Mouse (Mus musculus) kidney, embryonic 14.5 days (tissue): ENCODE results near the gene Shisa3. TPM values are rescaled to one million over a fixed set of nuclear protein-coding genes. Genes with fewer than 3 reads are reported as not detected.

Source experiments
- ATAC-seq: fragments of 200-750 bp; cut with Nextera tagmentation; 2 replicates; pipeline ENCODE4 v1.8.0; 2017; ENCODE audit warnings: moderate number of reproducible peaks, mild to moderate bottlenecking, moderate TSS enrichment, moderate library complexity; ENCODE audit not compliant: low FRiP score, low TSS enrichment
- H3K27ac ChIP-seq: fragments of 300-500 bp; sonication (generic); 2 replicates; pipeline ENCODE4 v1.5.1; 2014; ENCODE audit warnings: low read depth, mild to moderate bottlenecking, low read length, moderate library complexity, mixed read lengths
- H3K27me3 ChIP-seq: fragments of 300-500 bp; sonication (generic); 2 replicates; pipeline ENCODE4 v1.6.1; 2014; ENCODE audit warnings: mild to moderate bottlenecking, low read length; ENCODE audit not compliant: control insufficient read depth, insufficient read depth
- H3K36me3 ChIP-seq: fragments of 300-500 bp; sonication (generic); 2 replicates; pipeline ENCODE4 v1.6.1; 2014; ENCODE audit warnings: low read length, mixed read lengths; ENCODE audit not compliant: control insufficient read depth, insufficient read depth
- H3K4me1 ChIP-seq: fragments of 300-500 bp; sonication (generic); 2 replicates; pipeline ENCODE4 v1.6.1; 2014; ENCODE audit warnings: low read length, mixed read lengths; ENCODE audit not compliant: control insufficient read depth, insufficient read depth
- H3K4me2 ChIP-seq: fragments of 300-500 bp; sonication (generic); replicated peaks from 2 replicates; pipeline ENCODE4 v1.6.1; 2014; ENCODE audit warnings: low read depth, mild to moderate bottlenecking, low read length
- H3K4me3 ChIP-seq: fragments of 300-500 bp; sonication (generic); 2 replicates; pipeline ENCODE4 v1.5.1; 2014; ENCODE audit warnings: mild to moderate bottlenecking, low read length
- H3K9ac ChIP-seq: fragments of 300-500 bp; sonication (generic); 2 replicates; pipeline ENCODE4 v1.6.1; 2014; ENCODE audit warnings: low read depth, mild to moderate bottlenecking, low read length, moderate library complexity
- H3K9me3 ChIP-seq: fragments of 300-500 bp; sonication (generic); 2 replicates; pipeline ENCODE4 v1.6.1; 2016; ENCODE audit warnings: low read length; ENCODE audit not compliant: control insufficient read depth
- WGBS: fragments of 180-500 bp; shearing (Covaris S2); extraction: QIAGEN DNeasy Blood & Tissue Kit; methylation state at CpG from one replicate; pipeline ENCODE4 v1.1.7; 2014; 5-methylcytosine and 5-hydroxymethylcytosine counted together
- polyA plus RNA-seq: library from polyadenylated mRNA; unstranded; fragments of >200 nt; fragmentation: Nextera tagmentation; extraction: Ambion mirVana; gene quantifications from 2 replicates; pipeline ENCODE4 v1.2.1, GENCODE M21; 2014

Gene Shisa3
- polyA plus RNA-seq, 1 experiment from 2014 or later, result 145 TPM

- Histone ChIP-seq H3K4me2 (no peak overlapping the region), H3K9me3 (no peaks in the 10 kb centered on the region), H3K4me1 (peaks cover 1% of the 10 kb centered on the region; the same call in 1 of the 2 replicates), H3K36me3 (no peaks in the 10 kb centered on the region), H3K4me3 (no peak overlapping the region), H3K27me3 (no peaks in the 10 kb centered on the region), H3K27ac (no peak overlapping the region), H3K9ac (no peak overlapping the region; the same call in 1 of the 2 replicates)
- peak; percentile 60; the same call in 1 of the 2 replicates for ATAC-seq
- WGBS, result 39% methylated on average over 7 of the region's 7 CpGs
Observed at GRCm38 (mm10) chr5:67595629-67596028, 12.1 kb upstream of the Shisa3 start.

GRCm38 (mm10) chr5:67599935-67600334 is 7.7 kb upstream of the Shisa3 start:
- ATAC-seq, result no peak
- Histone ChIP-seq H3K27me3 (no peaks in the 10 kb centered on the region), H3K4me2 (no peak overlapping the region), H3K9ac (no peak overlapping the region), H3K4me3 (no peak overlapping the region), H3K27ac (no peak overlapping the region), H3K9me3 (no peaks in the 10 kb centered on the region), H3K36me3 (no peaks in the 10 kb centered on the region), H3K4me1 (peaks cover 10% of the 10 kb centered on the region; the same call in 1 of the 2 replicates)
- WGBS, result 84% methylated on average over 9 of the region's 9 CpGs

GRCm38 (mm10) chr5:67605951-67606350 is 1.7 kb upstream of the Shisa3 start:
- WGBS, result 12% methylated on average over 5 of the region's 5 CpGs
- no peak for ATAC-seq
- Histone ChIP-seq H3K9ac (no peak overlapping the region), H3K4me1 (0 out of 2 replicates have a peak, but pooled peaks cover 9% of the 10 kb centered on the region), H3K4me3 (no peak overlapping the region; the same call in 1 of the 2 replicates), H3K36me3 (no peaks in the 10 kb centered on the region; the same call in none of the 2 replicates), H3K4me2 (no peak overlapping the region; the same call in 1 of the 2 replicates), H3K27me3 (peaks cover 4% of the 10 kb centered on the region), H3K27ac (peak overlapping the region; percentile 97; the same call in 1 of the 2 replicates), H3K9me3 (no peaks in the 10 kb centered on the region)

GRCm38 (mm10) chr5:67606916-67607803 is 522 bp upstream of the Shisa3 start:
- peaks cover 4% of the 10 kb centered on the region for H3K27me3 ChIP-seq

GRCm38 (mm10) chr5:67608674-67609519 is 1.2 kb downstream of the Shisa3 start:
- H3K27ac ChIP-seq, result peak overlapping the region; percentile 97
- peak overlapping the region; percentile 77 for H3K4me3 ChIP-seq
- peak overlapping the region; percentile 85 for H3K4me2 ChIP-seq
- H3K9ac ChIP-seq, result peak overlapping the region; percentile 89
- 0 out of 2 replicates have a peak, but pooled peaks cover 3% of the 10 kb centered on the region for H3K4me1 ChIP-seq
- H3K36me3 ChIP-seq, result peaks cover 11% of the 10 kb centered on the region
- peak; percentile 48; the same call in 1 of the 2 replicates for ATAC-seq
- peaks cover 4% of the 10 kb centered on the region for H3K27me3 ChIP-seq
- no peaks in the 10 kb centered on the region for H3K9me3 ChIP-seq
- 2% methylated on average over 31 of the region's 31 CpGs for WGBS

More at GRCm38 (mm10) chr5:67606916-67607803, 522 bp upstream of the Shisa3 start:
- peak overlapping the region; percentile 97 for H3K27ac ChIP-seq
- H3K9ac ChIP-seq, result peak overlapping the region; percentile 89
- under 1% methylated on average over 59 of the region's 66 CpGs for WGBS
- ATAC-seq, result 0 out of 2 replicates have a peak, but pooled peaks have one; percentile 25
- 0 out of 2 replicates have a peak, but pooled peaks cover 9% of the 10 kb centered on the region for H3K4me1 ChIP-seq
- H3K4me2 ChIP-seq, result peak overlapping the region; percentile 85
- no peaks in the 10 kb centered on the region for H3K9me3 ChIP-seq
- H3K4me3 ChIP-seq, result peak overlapping the region; percentile 77
- H3K36me3 ChIP-seq, result peaks cover 5% of the 10 kb centered on the region

- peaks cover 4% of the 10 kb centered on the region for H3K27me3 ChIP-seq
- peaks cover 11% of the 10 kb centered on the region for H3K36me3 ChIP-seq
- H3K4me2 ChIP-seq, result peak overlapping the region; percentile 85
- peak overlapping the region; percentile 77 for H3K4me3 ChIP-seq
- WGBS, result 3% methylated on average over 2 of the region's 2 CpGs
- no peak for ATAC-seq
- H3K27ac ChIP-seq, result peak overlapping the region; percentile 97
- no peaks in the 10 kb centered on the region for H3K9me3 ChIP-seq
- H3K9ac ChIP-seq, result peak overlapping the region; percentile 89
- H3K4me1 ChIP-seq, result 0 out of 2 replicates have a peak, but pooled peaks cover 3% of the 10 kb centered on the region
Observed at GRCm38 (mm10) chr5:67609520-67609837, 1.8 kb downstream of the Shisa3 start.

GRCm38 (mm10) chr5:67621230-67621629 is 13.5 kb downstream of the Shisa3 start:
- H3K27me3 ChIP-seq, result no peaks in the 10 kb centered on the region
- H3K9me3 ChIP-seq, result no peaks in the 10 kb centered on the region
- no peaks in the 10 kb centered on the region for H3K4me1 ChIP-seq
- H3K4me3 ChIP-seq, result no peak overlapping the region
- no peak overlapping the region for H3K9ac ChIP-seq
- no peak overlapping the region for H3K27ac ChIP-seq
- no peak for ATAC-seq
- no peaks in the 10 kb centered on the region for H3K36me3 ChIP-seq
- no peak overlapping the region for H3K4me2 ChIP-seq
- WGBS, result 84% methylated on average over 12 of the region's 12 CpGs

GRCm38 (mm10) chr5:67628180-67628940 is 20.7 kb downstream of the Shisa3 start:
- 0 out of 2 replicates have a peak, but pooled peaks cover 6% of the 10 kb centered on the region for H3K4me1 ChIP-seq
- H3K36me3 ChIP-seq, result no peaks in the 10 kb centered on the region
- no peaks in the 10 kb centered on the region for H3K27me3 ChIP-seq
- peak; percentile 44; the same call in 1 of the 2 replicates for ATAC-seq
- 63% methylated on average over 9 of the region's 9 CpGs for WGBS
- no peak overlapping the region for H3K4me2 ChIP-seq
- no peaks in the 10 kb centered on the region for H3K9me3 ChIP-seq
- H3K9ac ChIP-seq, result no peak overlapping the region
- no peak overlapping the region for H3K27ac ChIP-seq
- H3K4me3 ChIP-seq, result no peak overlapping the region
